Mouse (Mus musculus) ES-E14 (cell line): Measurements from ENCODE around the gene Ccdc30. TPM values are rescaled to one million over a fixed set of nuclear protein-coding genes. Genes with fewer than 3 reads are reported as not detected.

Experiments
- DNase-seq: peaks from one replicate; pipeline ENCODE4 v3.0.0-alpha.2; 2013; ENCODE audit warnings: low read depth, low spot score
- H3K27ac ChIP-seq: 2 replicates; pipeline ENCODE4 v1.5.1; 2012; ENCODE audit warnings: low read depth, mild to moderate bottlenecking, low read length, moderate library complexity, mixed read lengths; ENCODE audit not compliant: poor library complexity, insufficient read depth, severe bottlenecking
- H3K36me3 ChIP-seq: 2 replicates; pipeline ENCODE4 v1.6.1; 2012; ENCODE audit warnings: mild to moderate bottlenecking, low read length, moderate library complexity, mixed read lengths; ENCODE audit not compliant: control insufficient read depth, poor library complexity, insufficient read depth, severe bottlenecking
- H3K4me1 ChIP-seq, 2 experiments: fragments of 150-350 bp in 1 of 2; sonication (generic) in 1 of 2; 2 replicates each; pipeline ENCODE4 v1.6.1; 2012; ENCODE audit warnings: low read length in 2 of 2, mild to moderate bottlenecking in 1 of 2, mixed read lengths in 1 of 2; ENCODE audit not compliant: control insufficient read depth in 2 of 2, insufficient read depth in 2 of 2, poor library complexity in 1 of 2
- H3K4me3 ChIP-seq, 2 experiments: fragments of 150-350 bp in 1 of 2; sonication (generic) in 1 of 2; 2 replicates each; pipeline ENCODE4 v1.5.1; 2012; ENCODE audit warnings: low read length in 2 of 2, low read depth in 1 of 2, mild to moderate bottlenecking in 1 of 2, mixed read lengths in 1 of 2; ENCODE audit not compliant: insufficient read depth in 1 of 2, poor library complexity in 1 of 2, severe bottlenecking in 1 of 2
- H3K9ac ChIP-seq: 2 replicates; pipeline ENCODE4 v1.6.1; 2012; ENCODE audit warnings: low read depth, mild to moderate bottlenecking, low read length, mixed read lengths; ENCODE audit not compliant: poor library complexity, insufficient read depth, severe bottlenecking
- H3K9me3 ChIP-seq: fragments of 150-350 bp; sonication (generic); 2 replicates; pipeline ENCODE4 v1.6.1; 2012; ENCODE audit warnings: low read depth, mild to moderate bottlenecking, low read length; ENCODE audit not compliant: control insufficient read depth, insufficient read depth
- CHD2 ChIP-seq: IDR thresholded peaks from 2 replicates; pipeline ENCODE4 v1.6.1; 2014; ENCODE audit warnings: mild to moderate bottlenecking, low read depth, low read length, inconsistent platforms
- HCFC1 ChIP-seq: IDR thresholded peaks from 2 replicates; pipeline ENCODE4 v1.6.1; 2012; ENCODE audit warnings: low read length, inconsistent platforms, borderline replicate concordance; ENCODE audit not compliant: insufficient read depth
- MAFK ChIP-seq: IDR thresholded peaks from 2 replicates; pipeline ENCODE4 v1.6.1; 2014; ENCODE audit warnings: mild to moderate bottlenecking, low read depth, low read length, inconsistent platforms; ENCODE audit not compliant: insufficient read depth
- ZC3H11A ChIP-seq: IDR thresholded peaks from 2 replicates; pipeline ENCODE4 v1.6.1; 2012; ENCODE audit warnings: low read depth, mild to moderate bottlenecking, inconsistent platforms, low read length, borderline replicate concordance
- ZNF384 ChIP-seq: IDR thresholded peaks from 2 replicates; pipeline ENCODE4 v1.6.1; 2012; ENCODE audit warnings: low read depth, low read length, inconsistent platforms
- in situ Hi-C, 2 experiments: fragments of 600-800 bp; cut with MboI; formaldehyde crosslinking; loops; one replicate each; pipeline ENCODE4 v1.15.1; 2025; ENCODE audit warnings: low sequenced_read_pairs in 2 of 2, inconsistent platforms in 1 of 2; ENCODE audit not compliant: unreplicated experiment in 2 of 2
- total RNA-seq: library from RNA; depleted of rRNA; stranded (reverse); fragments of 300-350 nt; gene quantifications from 2 replicates; pipeline ENCODE4 v1.2.3, GENCODE M21; 2012

The Ccdc30 gene
- total RNA-seq, 1 experiment: 2.7 TPM

- Histone ChIP-seq H3K4me1 (peaks cover 0 to 6% of the 10 kb centered on the region in 2 experiments; a peak in 3 of 4 replicates), H3K4me3 (peak within 1 kb of the TSS; percentile 88 to 94), H3K9ac (peak within 1 kb of the TSS; percentile 96), H3K9me3 (no peaks in the 10 kb centered on the region), H3K27ac (peak within 1 kb of the TSS; percentile 52; the same call in 1 of the 2 replicates), H3K36me3 (0 out of 2 replicates have a peak, but pooled peaks cover 2% of the 10 kb centered on the region)
- peak; percentile 36 for TF ChIP-seq HCFC1
- no peak for TF ChIP-seq ZC3H11A
- DNase-seq: peak; percentile 96
- in situ Hi-C loops: no loop called here
Measured at GRCm38 (mm10) chr4:119422294-119422964, 7.1 kb upstream of the Ccdc30 start, which contains the start of the genes Ppcs and Zmynd12. Ppcs (minus strand) TSS chr4:119422420. Zmynd12 (plus strand) TSS chr4:119422814.

- TF ChIP-seq HCFC1: no peak
- Histone ChIP-seq H3K27ac (peak overlapping the region; percentile 52; the same call in 1 of the 2 replicates), H3K4me1 (peaks cover 0 to 6% of the 10 kb centered on the region in 2 experiments; a peak in 3 of 4 replicates), H3K9ac (peak overlapping the region; percentile 96), H3K36me3 (0 out of 2 replicates have a peak, but pooled peaks cover 2% of the 10 kb centered on the region), H3K4me3 (peak overlapping the region; percentile 88 to 94), H3K9me3 (no peaks in the 10 kb centered on the region)
- in situ Hi-C loops: no loop called here
- DNase-seq: no peak
Measured at GRCm38 (mm10) chr4:119421921-119422293, 6.6 kb upstream of the Ccdc30 start.

- H3K9me3 ChIP-seq: no peaks in the 10 kb centered on the region
- peaks cover 0 to 6% of the 10 kb centered on the region in 2 experiments; a peak in 3 of 4 replicates for H3K4me1 ChIP-seq
- no peak for DNase-seq
- 0 out of 2 replicates have a peak, but pooled peaks cover 2% of the 10 kb centered on the region for H3K36me3 ChIP-seq
- H3K27ac ChIP-seq: no peak overlapping the region
- TF ChIP-seq ZNF384: no peak
- H3K4me3 ChIP-seq: peak overlapping the region; percentile 88 to 94
- in situ Hi-C loops: no loop called here
- H3K9ac ChIP-seq: peak overlapping the region; percentile 96
Measured at GRCm38 (mm10) chr4:119421191-119421590, 5.9 kb upstream of the Ccdc30 start.

GRCm38 (mm10) chr4:119417894-119418293 lies 2.6 kb upstream of the Ccdc30 start:
- TF ChIP-seq CHD2: no peak
- TF ChIP-seq MAFK: no peak
- no peak for TF ChIP-seq ZNF384
- TF ChIP-seq ZC3H11A: no peak
- no peak for TF ChIP-seq HCFC1
- H3K9me3 ChIP-seq: no peaks in the 10 kb centered on the region
- peaks cover 0 to 5% of the 10 kb centered on the region in 2 experiments; a peak in 2 of 4 replicates for H3K4me1 ChIP-seq
- H3K4me3 ChIP-seq: no peak overlapping the region
- DNase-seq: no peak
- 0 out of 2 replicates have a peak, but pooled peaks cover 2% of the 10 kb centered on the region for H3K36me3 ChIP-seq
- no peak overlapping the region for H3K9ac ChIP-seq
- in situ Hi-C loops: no loop called here
- no peak overlapping the region for H3K27ac ChIP-seq

- in situ Hi-C loops: no loop called here
- Histone ChIP-seq H3K9ac (no peak overlapping the region), H3K4me1 (peaks cover 0 to 8% of the 10 kb centered on the region in 2 experiments; a peak in 2 of 4 replicates), H3K36me3 (0 out of 2 replicates have a peak, but pooled peaks cover 2% of the 10 kb centered on the region), H3K27ac (no peak overlapping the region), H3K4me3 (no peak overlapping the region), H3K9me3 (no peaks in the 10 kb centered on the region)
- TF ChIP-seq CHD2: no peak
- no peak for TF ChIP-seq HCFC1
- no peak for TF ChIP-seq ZC3H11A
- no peak for TF ChIP-seq MAFK
- TF ChIP-seq ZNF384: no peak
- no peak for DNase-seq
Measured at GRCm38 (mm10) chr4:119417270-119417669, 1.9 kb upstream of the Ccdc30 start.
